Mouse (Mus musculus) cerebellum, postnatal 4 days (tissue): ENCODE measurements around the gene St5.

Source experiments
- DNase-seq, 2 experiments: peaks; one replicate each; pipeline ENCODE4 v3.0.0; 2022; ENCODE audit warnings: low spot score in 2 of 2, mixed read lengths in 1 of 2

Gene St5

DNA sequence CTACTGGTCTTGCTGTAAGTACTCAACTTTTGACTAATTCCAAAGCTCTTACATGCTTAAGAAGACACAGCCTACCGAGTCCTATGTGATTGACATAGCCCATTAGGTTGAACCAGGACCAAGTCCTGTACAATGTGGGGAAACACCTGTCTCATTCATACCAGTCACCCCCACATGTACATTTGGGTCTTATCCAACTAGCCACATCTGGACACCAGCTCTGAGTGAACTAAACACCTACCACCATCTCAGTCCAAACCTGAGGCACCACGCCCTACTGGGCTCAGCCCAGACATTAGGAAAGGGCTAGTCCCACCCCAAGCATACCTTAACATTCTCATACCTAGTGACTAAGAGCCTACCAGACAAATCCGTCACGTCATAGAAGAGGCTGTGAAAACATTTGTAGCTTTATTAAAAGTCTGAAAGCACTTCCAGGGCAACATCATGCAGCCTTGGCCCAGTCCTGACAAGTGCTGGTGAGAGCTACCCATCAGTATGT lies 135.0 kb downstream of the St5 start:
- no peak for DNase-seq

DNA sequence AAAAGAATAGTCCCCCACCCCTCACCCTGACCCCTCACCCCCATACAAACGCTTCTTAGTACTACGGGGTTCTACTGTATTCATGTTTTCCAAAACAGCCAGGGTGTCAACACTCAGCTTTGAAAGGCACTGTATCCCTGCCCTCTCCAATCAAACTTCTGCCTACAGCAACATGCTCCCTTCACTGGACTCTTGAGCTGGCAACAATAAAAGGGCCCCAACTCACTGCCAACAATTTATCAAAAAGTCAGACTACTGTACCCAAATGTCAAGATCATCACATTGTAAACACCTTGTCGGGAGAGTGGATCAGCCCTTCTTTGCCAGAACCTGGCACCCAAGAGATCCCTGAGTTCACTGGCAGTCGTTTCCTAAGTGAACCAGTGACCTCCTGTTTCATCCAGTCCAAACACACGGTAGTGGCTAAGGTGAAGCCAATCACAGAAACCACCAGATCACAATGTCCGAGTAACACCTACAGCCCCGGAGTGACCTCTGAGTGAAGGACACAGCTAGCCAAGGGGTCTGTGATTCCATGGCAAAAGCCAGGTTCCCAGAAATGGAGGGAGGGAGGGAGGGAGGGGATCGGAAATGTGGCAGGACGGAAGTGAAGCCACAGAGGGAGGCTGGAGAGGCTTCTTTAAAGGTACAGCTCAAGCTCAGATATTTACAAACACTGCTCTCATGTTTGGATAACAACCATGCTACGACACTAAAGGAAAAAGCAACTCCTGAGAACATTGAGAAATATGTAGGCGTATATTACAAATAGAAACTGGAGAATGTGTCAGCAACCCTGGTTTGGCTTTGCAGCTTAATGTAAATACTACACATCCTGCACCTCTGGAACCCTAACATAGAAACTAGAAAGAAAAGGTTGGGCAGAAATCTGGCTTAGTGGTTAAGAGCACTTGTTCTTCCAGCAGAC lies 136.3 kb downstream of the St5 start:
- DNase-seq: no peak

DNA sequence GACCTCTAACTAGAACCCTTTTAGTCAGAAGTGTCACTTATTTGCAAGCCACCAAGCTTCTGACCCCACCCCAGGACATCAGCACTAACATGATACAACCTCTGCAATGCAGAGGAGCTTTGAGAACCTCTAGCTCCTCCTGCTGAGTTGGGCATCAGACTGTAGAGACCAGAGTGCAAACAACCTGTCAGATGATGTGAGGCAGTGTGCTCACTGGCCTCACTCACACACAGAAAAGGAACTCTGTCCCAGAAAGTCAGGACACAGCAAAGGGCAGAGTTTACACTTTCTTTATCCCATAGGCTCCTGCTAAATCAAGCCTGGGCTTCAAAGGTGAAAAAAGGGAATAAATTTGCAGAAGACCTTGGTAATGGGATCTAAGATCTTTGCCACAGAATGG lies 137.1 kb downstream of the St5 start:
- no peak for DNase-seq

DNA sequence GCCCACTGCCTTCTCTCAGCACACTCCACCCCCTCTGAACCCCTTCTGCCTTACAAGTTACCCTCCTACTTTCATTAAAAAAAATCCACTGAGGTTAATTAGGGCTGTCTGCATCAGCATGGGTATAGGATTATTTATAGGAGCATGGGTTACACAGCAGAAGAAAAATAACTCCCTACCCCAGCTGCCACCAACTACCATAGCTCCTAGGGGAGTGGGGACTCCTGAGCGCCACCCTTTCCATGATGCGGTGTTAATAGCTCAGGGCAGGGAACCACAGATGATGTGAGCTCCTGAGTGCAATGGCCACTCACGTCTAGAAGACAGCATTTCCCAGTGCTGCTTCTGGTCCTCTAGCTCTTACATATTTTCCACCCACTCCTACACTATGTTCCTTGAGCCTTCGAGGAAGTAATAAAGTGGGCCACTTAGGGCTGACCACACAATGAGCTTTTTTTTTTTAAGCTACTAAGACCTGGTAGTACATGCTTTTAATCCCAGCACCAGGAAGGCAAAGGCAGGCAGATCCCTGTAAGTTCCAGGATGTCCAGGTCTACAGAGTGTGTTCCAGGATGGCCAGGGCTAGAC lies 139.5 kb downstream of the St5 start:
- DNase-seq: no peak

DNA sequence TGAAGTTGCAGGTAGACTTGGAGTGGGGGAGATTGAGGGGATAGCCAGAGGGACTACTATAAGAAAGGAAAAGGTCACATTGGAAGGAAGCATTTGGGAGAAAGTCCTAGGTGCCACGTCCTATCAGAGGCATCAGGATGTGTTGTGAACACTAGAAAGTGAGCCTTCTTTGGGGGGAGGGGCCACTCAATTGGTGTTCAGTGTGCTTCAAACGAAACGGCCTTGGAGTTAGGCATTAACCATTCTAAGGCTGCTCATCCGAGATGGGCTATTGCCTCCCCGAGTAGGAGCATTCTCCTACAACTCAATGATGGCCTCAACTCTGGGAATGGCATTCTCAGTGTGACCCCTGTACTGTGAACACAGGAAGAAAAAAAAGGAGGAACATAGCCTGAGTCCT lies 140.7 kb downstream of the St5 start:
- no peak for DNase-seq

DNA sequence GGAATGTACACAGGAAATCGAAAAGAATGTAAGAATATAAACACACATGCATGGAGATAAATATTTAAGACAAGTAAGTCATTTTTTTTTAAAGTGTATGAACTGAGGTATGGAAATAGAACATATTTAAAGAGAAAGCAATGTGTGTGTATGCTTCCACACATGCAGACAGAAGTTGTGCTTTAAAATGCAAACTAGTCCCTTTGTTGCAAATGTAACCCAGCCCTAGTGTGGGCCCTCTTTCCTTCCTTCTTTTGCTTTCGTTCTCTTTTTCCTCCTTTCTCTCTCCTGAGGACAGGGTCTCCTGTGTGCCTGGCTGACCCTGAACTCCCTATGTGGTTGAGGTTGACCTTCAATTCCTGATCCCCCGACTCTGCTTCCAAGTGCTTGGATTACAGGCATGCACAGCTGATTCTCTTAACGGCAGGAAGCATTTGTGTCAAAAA lies 141.2 kb downstream of the St5 start:
- no peak for DNase-seq

DNA sequence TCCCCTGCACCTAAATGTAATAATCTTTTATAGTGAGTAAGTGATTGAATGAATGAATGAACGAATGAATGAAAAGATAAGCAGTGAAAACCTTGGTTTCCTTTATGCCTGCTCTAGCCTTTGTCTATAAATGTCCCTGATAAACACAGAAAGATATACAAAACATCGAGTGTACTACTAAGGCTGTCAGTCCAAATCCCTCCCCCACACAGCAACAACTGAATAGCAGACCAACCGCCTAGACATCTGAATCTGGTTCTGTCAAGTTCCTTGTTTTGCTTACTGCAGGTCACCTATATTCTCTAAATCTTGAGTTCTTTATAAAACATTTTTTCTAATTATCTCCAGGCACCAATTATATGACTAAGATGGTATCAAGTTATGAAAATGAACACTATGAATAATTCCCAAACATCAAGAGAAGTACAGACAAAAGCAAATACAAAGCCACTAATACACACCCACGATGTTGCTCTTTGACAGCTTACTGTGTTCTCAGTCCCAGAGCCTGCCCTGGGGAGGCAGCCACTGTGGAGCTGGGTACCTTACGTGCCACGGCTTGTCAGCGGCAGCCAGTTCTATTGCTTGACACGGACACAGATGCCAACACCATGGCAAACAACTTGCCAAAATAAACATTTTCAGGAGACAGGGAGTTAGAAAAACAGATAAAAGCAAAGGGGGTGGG lies 141.8 kb downstream of the St5 start:
- DNase-seq: no peak

DNA sequence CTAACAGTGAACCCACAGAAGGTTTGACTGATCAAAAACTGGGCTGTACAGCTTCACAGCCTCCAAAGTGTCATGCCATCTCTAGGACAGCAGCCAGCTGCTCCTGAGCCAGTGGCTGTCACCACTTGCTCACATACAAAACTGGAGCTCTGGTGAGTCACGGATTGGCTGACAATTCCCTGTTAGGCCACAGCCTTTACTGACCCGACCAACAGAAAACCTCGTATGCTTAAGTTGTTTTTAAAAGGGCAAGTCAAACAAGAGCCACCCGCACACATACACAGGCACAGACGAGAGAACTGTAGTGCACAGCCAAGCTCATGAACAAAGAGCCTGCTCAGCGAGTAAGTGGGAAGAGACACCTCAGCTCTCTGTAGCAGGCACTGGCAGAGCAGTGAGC lies 143.9 kb downstream of the St5 start:
- DNase-seq: peak in 1 of 2 experiments; percentile 7

DNA sequence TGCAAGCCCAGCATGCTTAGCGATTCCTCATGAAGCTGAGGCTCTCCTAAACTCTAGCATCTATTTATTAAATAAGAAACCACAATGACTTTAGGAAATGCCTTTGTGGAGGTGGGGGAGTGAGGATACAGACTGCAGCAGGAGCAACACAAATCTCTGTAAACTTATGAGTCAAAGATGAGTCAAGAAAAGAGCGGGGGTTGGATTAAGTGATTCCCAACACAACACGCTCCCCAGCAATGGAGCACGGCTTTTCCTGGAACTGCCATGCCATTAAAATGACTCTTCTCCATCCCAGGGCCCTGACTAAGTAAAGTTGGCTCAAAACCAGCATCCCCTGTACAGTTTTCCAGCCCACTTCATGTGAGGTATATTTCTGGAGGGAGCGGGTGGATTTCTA lies 156.7 kb downstream of the St5 start:
- DNase-seq: no peak

DNA sequence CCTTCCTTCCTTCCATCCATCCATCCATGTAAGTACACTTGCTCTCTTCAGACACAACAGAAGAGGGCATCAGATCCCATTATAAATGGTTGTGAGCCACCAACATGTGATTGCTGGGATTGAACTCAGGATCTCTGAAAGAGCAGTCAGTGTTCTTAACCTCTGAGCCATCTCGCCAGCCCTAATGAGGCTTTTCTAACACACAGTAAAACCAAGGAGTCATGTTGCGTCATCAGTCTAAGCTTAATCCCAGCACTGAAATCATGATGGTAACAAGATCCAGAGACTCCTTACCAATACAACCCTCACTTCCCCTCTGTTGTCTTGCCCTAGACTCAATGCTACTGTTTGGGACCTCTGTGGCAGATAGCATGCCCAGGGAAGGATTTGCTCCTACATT lies 157.2 kb downstream of the St5 start:
- DNase-seq: no peak

DNA sequence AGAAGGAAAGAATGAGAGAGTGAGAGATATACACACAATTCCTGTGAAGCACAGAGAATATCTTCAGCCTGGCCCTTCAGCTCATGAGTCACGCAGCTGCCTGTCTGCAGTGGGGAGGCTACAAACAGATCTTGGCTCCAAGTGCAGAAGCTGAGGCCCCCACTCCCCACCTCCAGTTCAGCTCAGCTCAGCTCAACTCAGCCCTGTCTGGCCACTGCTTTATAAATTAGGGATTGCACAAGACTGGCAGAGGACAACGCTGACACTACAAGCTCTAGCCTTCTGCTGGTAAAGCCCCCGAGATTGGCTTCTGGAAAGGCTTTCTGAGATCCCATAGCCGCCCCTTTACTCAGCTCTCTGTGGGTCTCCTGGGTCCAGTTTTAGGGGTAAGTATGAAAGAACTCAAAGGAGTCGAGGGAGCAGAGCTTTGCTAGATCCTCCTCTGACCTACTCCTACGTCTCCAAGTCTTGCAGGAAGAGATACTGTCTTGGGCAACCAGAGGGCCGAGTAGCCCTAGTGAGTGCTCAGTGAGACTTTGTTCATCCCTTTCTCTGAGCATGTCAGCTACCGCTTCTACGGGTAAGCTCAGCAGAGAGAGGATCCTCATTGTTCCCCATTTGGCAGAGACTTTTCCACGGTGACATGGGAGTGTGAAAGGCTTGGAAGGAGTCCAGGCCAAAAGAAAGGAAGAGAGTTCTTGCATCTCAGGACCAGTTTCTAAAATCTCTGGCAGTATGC lies 158.0 kb downstream of the St5 start:
- DNase-seq: no peak

DNA sequence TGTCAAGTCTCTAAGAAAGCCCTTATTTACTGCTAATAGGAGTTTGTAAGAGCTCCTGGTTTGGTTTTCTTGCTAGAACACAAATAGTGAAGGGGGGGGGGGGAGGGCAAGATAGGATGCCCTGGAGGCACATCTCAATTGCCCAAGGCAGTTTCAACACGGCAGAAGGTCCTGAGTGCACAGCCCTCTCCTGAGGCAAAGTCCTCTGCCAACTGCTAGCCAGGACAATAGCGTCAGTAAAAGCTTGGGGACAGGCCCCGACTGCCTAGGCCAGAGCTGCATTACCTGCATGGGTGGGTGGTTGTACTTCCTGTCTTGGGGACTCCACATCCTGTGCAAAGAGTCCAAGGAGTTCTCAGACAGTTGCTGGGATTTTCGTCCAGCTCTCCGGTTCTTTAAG lies 158.6 kb downstream of the St5 start:
- DNase-seq: no peak

DNA sequence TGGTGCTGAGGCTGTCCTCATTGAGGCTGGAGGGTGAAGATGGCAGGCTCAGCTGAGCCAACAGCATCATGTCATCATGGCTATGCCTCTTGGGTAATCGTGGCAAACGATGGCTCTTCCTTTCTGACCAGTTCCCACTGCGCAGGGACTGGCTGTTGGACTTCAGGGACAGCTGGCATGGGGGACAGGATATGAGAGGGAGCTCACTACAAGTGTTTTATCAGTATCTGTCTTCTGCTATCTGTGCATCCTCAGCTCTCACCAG lies 161.1 kb downstream of the St5 start:
- no peak for DNase-seq

DNA sequence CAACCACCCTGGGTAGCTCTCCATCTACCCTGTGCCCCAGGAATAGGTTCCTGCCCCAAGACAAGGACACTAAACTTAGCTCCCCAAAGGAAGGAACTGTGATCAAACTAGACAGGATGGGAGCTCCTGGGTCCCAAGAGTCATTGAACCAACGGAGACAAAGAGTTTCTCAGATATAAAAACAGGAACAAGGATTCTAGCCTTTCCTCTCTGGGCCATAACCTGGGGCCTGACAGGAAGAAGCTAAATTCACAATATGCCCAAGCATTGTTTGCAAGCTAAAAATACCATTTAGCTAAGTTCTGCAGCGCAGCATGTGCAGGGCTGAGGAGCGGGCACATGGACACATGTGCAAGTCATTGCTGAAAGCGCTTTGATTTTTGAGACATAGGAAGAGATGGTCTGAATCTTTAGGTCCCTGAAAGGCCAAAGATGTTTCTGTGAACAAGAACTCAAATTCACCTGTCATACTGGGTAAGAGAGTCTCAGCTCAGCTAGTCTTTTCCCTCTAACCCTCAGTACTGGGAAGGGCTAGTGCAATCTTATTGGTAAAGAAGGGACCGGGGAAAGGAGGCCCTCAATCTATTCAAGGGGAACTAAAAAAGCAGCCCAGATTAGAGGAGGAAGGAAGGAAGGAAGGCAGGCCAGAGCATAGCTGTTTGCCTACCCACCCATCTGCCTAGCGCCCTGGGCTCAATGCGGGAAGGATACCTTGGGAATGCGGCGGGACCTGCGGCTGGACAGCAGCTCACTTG lies 161.6 kb downstream of the St5 start:
- DNase-seq: no peak

DNA sequence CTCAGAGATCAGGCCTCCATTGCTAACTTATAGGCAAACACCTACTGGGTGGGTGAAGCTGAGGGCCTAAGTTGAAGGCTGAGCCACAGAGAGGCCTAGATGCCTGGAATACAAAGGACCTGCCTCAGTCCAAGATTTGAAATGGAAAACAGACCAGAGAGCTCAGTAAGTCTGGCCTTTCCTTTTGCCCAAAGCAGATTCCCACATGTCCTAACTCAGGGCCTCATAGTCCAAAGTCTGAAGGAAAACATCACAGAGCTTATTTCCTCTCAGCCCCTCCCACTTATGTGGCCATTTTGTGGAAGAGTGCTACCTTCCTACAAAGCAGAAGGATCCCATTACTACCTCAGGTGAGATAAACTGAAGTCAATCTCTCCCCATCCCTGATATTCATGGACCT lies 162.5 kb downstream of the St5 start:
- no peak for DNase-seq

DNA sequence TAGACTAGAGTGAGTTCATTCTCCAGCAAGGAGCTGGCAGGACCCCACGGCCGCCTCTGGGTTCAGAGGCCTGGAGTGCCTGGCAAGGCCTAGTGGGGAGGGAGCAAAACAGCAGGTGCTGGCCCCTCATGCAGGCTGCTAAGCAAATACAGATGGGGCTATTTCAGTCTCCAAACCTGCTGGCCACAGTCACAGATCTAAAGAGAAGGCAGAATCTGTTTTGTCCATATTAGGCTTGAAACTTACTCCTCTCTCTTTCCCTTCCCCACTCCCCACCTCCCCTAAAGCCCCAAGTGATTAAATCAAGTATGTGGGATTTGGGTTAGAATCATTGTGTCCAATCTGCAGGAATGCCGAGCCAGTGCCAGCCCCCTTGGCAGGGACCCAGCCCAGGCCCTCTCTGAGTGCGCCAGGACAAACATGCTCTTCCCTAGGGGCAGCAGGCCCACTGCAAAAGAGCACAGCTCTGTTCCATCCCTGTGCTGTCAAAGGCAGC lies 166.9 kb downstream of the St5 start:
- DNase-seq: peak; percentile 46 to 76

DNA sequence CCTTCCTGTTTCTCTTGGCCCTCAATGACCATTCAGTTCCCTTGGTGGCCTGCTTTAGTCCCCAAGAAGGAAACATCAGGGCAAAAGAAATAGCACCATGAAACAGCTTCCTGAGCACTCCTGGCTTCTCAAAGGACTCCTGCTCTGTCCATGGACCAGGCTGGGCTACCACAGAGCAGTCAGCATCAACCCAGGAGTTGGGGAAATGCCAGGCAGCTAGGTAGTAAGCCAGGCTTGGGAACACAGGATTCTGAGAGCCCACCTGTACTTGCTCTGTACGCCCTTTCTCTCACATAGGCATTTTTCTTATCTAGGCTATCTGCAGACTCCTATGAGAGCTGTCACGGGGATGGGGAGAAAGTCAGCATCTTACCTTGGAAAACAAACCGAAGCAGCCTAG lies 168.5 kb downstream of the St5 start:
- no peak for DNase-seq

DNA sequence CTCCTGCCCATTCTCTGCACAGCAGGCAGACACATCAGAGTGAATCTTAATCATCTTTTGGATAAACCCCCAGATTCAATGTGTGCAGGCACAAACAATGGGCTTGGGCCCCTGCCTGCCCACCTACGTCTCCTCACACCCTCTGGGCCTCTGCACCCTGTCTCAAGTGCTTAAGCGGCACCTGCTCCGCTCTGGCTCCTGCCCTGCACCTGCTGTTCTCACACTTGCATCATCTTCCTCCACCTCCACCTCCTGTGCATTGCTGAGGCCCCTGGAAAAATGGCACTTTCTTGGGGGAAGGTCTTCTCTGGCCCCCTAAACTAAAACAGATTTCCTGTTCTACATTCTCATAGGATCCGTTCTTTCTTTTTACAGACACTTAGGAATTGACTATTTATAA lies 169.5 kb downstream of the St5 start:
- no peak for DNase-seq

DNA sequence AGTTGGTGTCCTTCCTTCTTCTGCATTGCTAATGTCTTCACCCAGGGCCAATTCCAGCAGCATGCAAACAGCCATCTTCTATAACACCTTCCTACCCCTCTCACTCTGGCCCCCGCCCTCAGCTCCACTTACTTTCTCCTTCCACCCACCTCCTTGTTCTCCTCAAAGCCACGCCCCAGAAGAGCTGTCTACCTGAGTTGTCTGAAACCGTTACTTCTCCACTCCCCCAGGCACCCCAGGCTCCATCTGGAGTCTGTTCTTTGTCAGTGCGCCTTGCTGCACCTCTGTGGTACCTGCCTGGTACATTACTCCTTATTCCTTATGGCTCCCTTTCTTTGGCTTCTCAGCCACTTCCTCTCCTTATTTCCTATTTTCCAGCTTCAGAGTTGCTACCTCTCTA lies 170.3 kb downstream of the St5 start:
- no peak for DNase-seq

DNA sequence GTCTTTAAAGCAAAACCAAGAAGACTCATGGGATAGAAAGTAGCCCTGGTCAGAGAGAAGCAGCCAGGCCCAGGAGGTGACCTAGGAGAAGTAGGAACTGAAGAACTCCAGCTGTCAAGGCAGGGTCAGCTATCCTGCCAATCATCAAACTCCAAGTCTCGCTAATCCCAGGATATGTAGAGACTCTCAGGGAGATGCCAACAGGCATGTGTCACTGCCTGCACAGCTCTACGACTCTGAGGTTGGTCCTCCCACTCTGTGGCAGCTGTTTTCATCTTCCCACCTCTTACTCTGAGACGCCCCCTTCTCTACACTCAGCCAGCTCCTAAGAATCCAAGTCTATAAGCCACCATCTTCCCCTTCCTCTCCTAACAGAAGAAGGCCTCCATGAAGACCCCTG lies 170.7 kb downstream of the St5 start:
- DNase-seq: no peak

DNA sequence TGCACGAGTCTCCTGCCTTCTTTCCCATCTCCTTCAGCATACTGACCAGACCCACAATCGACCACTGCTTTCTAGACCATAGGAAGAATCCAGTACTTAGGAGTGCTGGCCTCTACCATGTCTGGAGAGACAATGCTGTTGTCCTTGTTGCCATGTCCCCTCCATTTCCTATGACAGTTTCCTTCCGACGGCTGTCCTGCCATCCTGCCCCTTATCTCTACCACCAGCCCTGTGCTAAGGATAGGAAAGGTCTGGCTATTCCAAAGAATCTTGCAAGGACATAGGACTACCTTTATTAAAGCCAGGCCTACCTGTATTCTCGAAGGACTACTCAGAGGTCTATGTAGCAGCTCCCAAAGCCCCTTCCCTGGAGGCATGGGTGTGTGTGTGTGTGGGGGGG lies 171.9 kb downstream of the St5 start:
- no peak for DNase-seq
